Mouse (Mus musculus) forebrain, embryonic 11.5 days (tissue): Measurements from ENCODE around the gene Aadacl2. TPM values are rescaled to one million over a fixed set of nuclear protein-coding genes. Genes with fewer than 3 reads are reported as not detected.

ENCODE experiments used
- ATAC-seq: fragments of 200-750 bp; cut with Nextera tagmentation; replicated peaks from 2 replicates; pipeline ENCODE4 v1.8.0; 2017; ENCODE audit warnings: moderate TSS enrichment; ENCODE audit not compliant: low FRiP score
- DNase-seq: peaks from one replicate; pipeline ENCODE4 v3.0.0-alpha.2; 2017; ENCODE audit warnings: low spot score
- H3K27ac ChIP-seq: fragments of 300-500 bp; sonication (generic); 2 replicates; pipeline ENCODE4 v1.5.1; 2014; ENCODE audit warnings: low read depth, low read length
- H3K27me3 ChIP-seq: fragments of 300-500 bp; sonication (generic); 2 replicates; pipeline ENCODE4 v1.6.1; 2014; ENCODE audit warnings: mild to moderate bottlenecking, low read length, mixed read lengths; ENCODE audit not compliant: control insufficient read depth, insufficient read depth
- H3K36me3 ChIP-seq: fragments of 300-500 bp; sonication (generic); 2 replicates; pipeline ENCODE4 v1.6.1; 2014; ENCODE audit warnings: mild to moderate bottlenecking, low read length, moderate library complexity, mixed read lengths; ENCODE audit not compliant: control insufficient read depth, insufficient read depth
- H3K4me1 ChIP-seq: fragments of 300-500 bp; sonication (generic); replicated peaks from 2 replicates; pipeline ENCODE4 v1.6.1; 2014; ENCODE audit warnings: low read length, mixed read lengths; ENCODE audit not compliant: control insufficient read depth, insufficient read depth
- H3K4me2 ChIP-seq: fragments of 300-500 bp; sonication (generic); 2 replicates; pipeline ENCODE4 v1.6.1; 2014; ENCODE audit warnings: low read depth, mild to moderate bottlenecking, low read length, moderate library complexity, mixed read lengths; ENCODE audit not compliant: severe bottlenecking
- H3K4me3 ChIP-seq: fragments of 300-500 bp; sonication (generic); 2 replicates; pipeline ENCODE4 v1.5.1; 2014; ENCODE audit warnings: low read depth, low read length
- H3K9ac ChIP-seq: fragments of 300-500 bp; sonication (generic); 2 replicates; pipeline ENCODE4 v1.6.1; 2014; ENCODE audit warnings: low read length
- H3K9me3 ChIP-seq: fragments of 300-500 bp; sonication (generic); 2 replicates; pipeline ENCODE4 v1.6.1; 2016; ENCODE audit warnings: low read length, mixed read lengths; ENCODE audit not compliant: control insufficient read depth
- WGBS: fragments of 180-500 bp; shearing (Covaris S2); extraction: QIAGEN DNeasy Blood & Tissue Kit; methylation state at CpG from one replicate; pipeline ENCODE4 v1.1.7; 2014; 5-methylcytosine and 5-hydroxymethylcytosine counted together
- polyA plus RNA-seq: library from polyadenylated mRNA; unstranded; fragments of >200 nt; fragmentation: Nextera tagmentation; extraction: Ambion mirVana; gene quantifications from 2 replicates; pipeline ENCODE4 v1.2.1, GENCODE M21; 2014

The Aadacl2 gene
- polyA plus RNA-seq, 1 experiment from 2014 or later: not detected

DNA sequence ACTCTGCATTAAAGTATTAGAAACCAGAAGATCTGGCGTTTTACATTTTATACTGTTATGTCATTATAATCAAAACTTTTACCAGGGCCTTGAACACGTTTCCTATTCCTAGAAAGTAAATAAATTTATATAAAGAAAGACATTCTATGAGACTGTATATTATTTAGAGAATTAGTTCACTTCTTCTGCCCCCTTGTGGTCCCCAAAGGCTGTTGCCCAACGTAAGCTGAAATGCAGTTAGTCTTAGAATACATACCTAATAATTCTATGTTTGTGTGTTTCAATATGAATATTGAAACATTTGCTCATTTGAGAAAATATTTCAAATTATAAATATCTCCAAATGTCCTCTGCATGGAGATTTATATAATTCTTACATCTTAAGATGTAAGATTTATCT is 49.9 kb downstream of the Aadacl2 start:
- WGBS: 37% methylated on average over 3 of the region's 3 CpGs
- H3K9ac ChIP-seq: no peak overlapping the region
- no peaks in the 10 kb centered on the region for H3K9me3 ChIP-seq
- no peaks in the 10 kb centered on the region for H3K36me3 ChIP-seq
- no peak overlapping the region for H3K4me3 ChIP-seq
- no peaks in the 10 kb centered on the region for H3K4me1 ChIP-seq
- no peak overlapping the region for H3K27ac ChIP-seq
- ATAC-seq (no peak), DNase-seq (no peak)
- no peak overlapping the region for H3K4me2 ChIP-seq
- no peaks in the 10 kb centered on the region for H3K27me3 ChIP-seq

GRCm38 (mm10) chr3:60057070-60057808 is 50.7 kb downstream of the Aadacl2 start:
- ATAC-seq (no peak), DNase-seq (no peak)
- H3K4me3 ChIP-seq: no peak overlapping the region
- H3K9ac ChIP-seq: no peak overlapping the region
- H3K4me2 ChIP-seq: no peak overlapping the region
- no peaks in the 10 kb centered on the region for H3K4me1 ChIP-seq
- H3K27ac ChIP-seq: no peak overlapping the region
- H3K36me3 ChIP-seq: no peaks in the 10 kb centered on the region
- no peaks in the 10 kb centered on the region for H3K27me3 ChIP-seq
- no peaks in the 10 kb centered on the region for H3K9me3 ChIP-seq
- WGBS: 82% methylated on average over 2 of the region's 2 CpGs

- Histone ChIP-seq H3K9me3 (no peaks in the 10 kb centered on the region), H3K4me3 (no peak overlapping the region), H3K27me3 (no peaks in the 10 kb centered on the region), H3K4me2 (no peak overlapping the region), H3K4me1 (no peaks in the 10 kb centered on the region), H3K36me3 (no peaks in the 10 kb centered on the region), H3K27ac (no peak overlapping the region), H3K9ac (no peak overlapping the region)
- no peak for ATAC-seq
- WGBS: 88% methylated on average over 1 of the region's 1 CpGs
- DNase-seq: no peak
Observed at GRCm38 (mm10) chr3:60057809-60058082, 51.2 kb downstream of the Aadacl2 start.

Other genes starting within 250 kb of the Aadacl2 start
- gene Gm8298, start 145.7 kb upstream of the Aadacl2 start, polyA plus RNA-seq: not detected in 2 replicates
- gene C130079G13Rik, start 81.5 kb upstream of the Aadacl2 start, polyA plus RNA-seq: not detected in 2 replicates
- gene Aadac, start 19.0 kb downstream of the Aadacl2 start, polyA plus RNA-seq: not detected in 2 replicates
- not detected in 2 replicates for gene Sucnr1, start 75.1 kb downstream of the Aadacl2 start, polyA plus RNA-seq